Mouse (Mus musculus) heart, embryonic 11.5 days (tissue): Measurements from ENCODE around the gene Ppp5c. TPM values are rescaled to one million over a fixed set of nuclear protein-coding genes. Genes with fewer than 3 reads are reported as not detected.
A peak's percentile ranks its signal among the peaks of the same experiment; 100 is the strongest.

Experiments used
- ATAC-seq: fragments of 200-750 bp; cut with Nextera tagmentation; replicated peaks from 2 replicates; pipeline ENCODE4 v1.8.0; 2017; ENCODE audit warnings: moderate library complexity; ENCODE audit not compliant: insufficient number of reproducible peaks, low FRiP score, low TSS enrichment
- H3K27ac ChIP-seq: fragments of 300-500 bp; sonication (generic); 2 replicates; pipeline ENCODE4 v1.5.1; 2014; ENCODE audit warnings: mild to moderate bottlenecking, low read depth, low read length
- H3K27me3 ChIP-seq: fragments of 300-500 bp; sonication (generic); 2 replicates; pipeline ENCODE4 v1.6.1; 2014; ENCODE audit warnings: mild to moderate bottlenecking, low read length, mixed read lengths; ENCODE audit not compliant: control insufficient read depth, insufficient read depth
- H3K36me3 ChIP-seq: fragments of 300-500 bp; sonication (generic); 2 replicates; pipeline ENCODE4 v1.6.1; 2014; ENCODE audit warnings: mild to moderate bottlenecking, low read length, moderate library complexity, mixed read lengths; ENCODE audit not compliant: control insufficient read depth, insufficient read depth
- H3K4me1 ChIP-seq: fragments of 300-500 bp; sonication (generic); 2 replicates; pipeline ENCODE4 v1.6.1; 2014; ENCODE audit warnings: low read length; ENCODE audit not compliant: control insufficient read depth, insufficient read depth
- H3K4me2 ChIP-seq: fragments of 300-500 bp; sonication (generic); 2 replicates; pipeline ENCODE4 v1.6.1; 2014; ENCODE audit warnings: mild to moderate bottlenecking, moderate library complexity
- H3K4me3 ChIP-seq: fragments of 300-500 bp; sonication (generic); 2 replicates; pipeline ENCODE4 v1.5.1; 2014; ENCODE audit warnings: low read depth, low read length
- H3K9ac ChIP-seq: fragments of 300-500 bp; sonication (generic); 2 replicates; pipeline ENCODE4 v1.6.1; 2014; ENCODE audit warnings: mild to moderate bottlenecking, low read depth, low read length, moderate library complexity
- H3K9me3 ChIP-seq: fragments of 300-500 bp; sonication (generic); replicated peaks from 2 replicates; pipeline ENCODE4 v1.6.1; 2016; ENCODE audit warnings: low read length; ENCODE audit not compliant: control insufficient read depth
- WGBS: fragments of 180-500 bp; shearing (Covaris S2); extraction: QIAGEN DNeasy Blood & Tissue Kit; methylation state at CpG from one replicate; pipeline ENCODE4 v1.1.7; 2014; ENCODE audit not compliant: insufficient replicate concordance; 5-methylcytosine and 5-hydroxymethylcytosine counted together
- polyA plus RNA-seq: library from polyadenylated mRNA; unstranded; fragments of >200 nt; fragmentation: Nextera tagmentation; extraction: Ambion mirVana; gene quantifications from 2 replicates; pipeline ENCODE4 v1.2.1, GENCODE M21; 2014

Gene Ppp5c
- polyA plus RNA-seq, 1 experiment from 2014 or later = 87.0 TPM

GRCm38 (mm10) chr7:16999650-17000049 lies 28.1 kb downstream of the Ppp5c start:
- Histone ChIP-seq H3K4me2 (peak overlapping the region; percentile 27; the same call in 1 of the 2 replicates), H3K9me3 (no peaks in the 10 kb centered on the region), H3K4me3 (no peak overlapping the region), H3K36me3 (peaks cover 32% of the 10 kb centered on the region), H3K9ac (0 out of 2 replicates have a peak overlapping the region, but pooled peaks have one; percentile 16), H3K4me1 (peaks cover 36% of the 10 kb centered on the region), H3K27ac (peak overlapping the region; percentile 29; the same call in 1 of the 2 replicates), H3K27me3 (no peaks in the 10 kb centered on the region)
- peak; percentile 11; the same call in 1 of the 2 replicates for ATAC-seq
- 26% methylated on average over 4 of the region's 4 CpGs for WGBS

- peak; percentile 37; the same call in 1 of the 2 replicates for ATAC-seq
Measured at GRCm38 (mm10) chr7:16999233-16999632, 28.5 kb downstream of the Ppp5c start.

GRCm38 (mm10) chr7:16995345-16995744 lies 32.4 kb downstream of the Ppp5c start:
- Histone ChIP-seq H3K36me3 (peaks cover 21% of the 10 kb centered on the region), H3K4me1 (peaks cover 51% of the 10 kb centered on the region), H3K4me2 (peak overlapping the region; percentile 93), H3K9me3 (no peaks in the 10 kb centered on the region), H3K27ac (no peak overlapping the region), H3K4me3 (peak overlapping the region; percentile 82), H3K27me3 (no peaks in the 10 kb centered on the region), H3K9ac (peak overlapping the region; percentile 95)
- ATAC-seq = no peak
- 89% methylated on average over 4 of the region's 4 CpGs for WGBS

More at GRCm38 (mm10) chr7:16999233-16999632, 28.5 kb downstream of the Ppp5c start:
- WGBS = 40% methylated on average over 4 of the region's 4 CpGs
- Histone ChIP-seq H3K9me3 (no peaks in the 10 kb centered on the region), H3K27ac (peak overlapping the region; percentile 29; the same call in 1 of the 2 replicates), H3K27me3 (no peaks in the 10 kb centered on the region), H3K4me2 (peak overlapping the region; percentile 27; the same call in 1 of the 2 replicates), H3K4me3 (no peak overlapping the region), H3K36me3 (peaks cover 32% of the 10 kb centered on the region), H3K9ac (0 out of 2 replicates have a peak overlapping the region, but pooled peaks have one; percentile 16), H3K4me1 (peaks cover 37% of the 10 kb centered on the region)

- H3K9me3 ChIP-seq = no peaks in the 10 kb centered on the region
- H3K4me3 ChIP-seq = peak overlapping the region; percentile 82
- peak overlapping the region; percentile 93 for H3K4me2 ChIP-seq
- ATAC-seq = no peak
- H3K27ac ChIP-seq = peak overlapping the region; percentile 93
- no peaks in the 10 kb centered on the region for H3K27me3 ChIP-seq
- peaks cover 53% of the 10 kb centered on the region for H3K4me1 ChIP-seq
- H3K36me3 ChIP-seq = peaks cover 19% of the 10 kb centered on the region
- H3K9ac ChIP-seq = peak overlapping the region; percentile 95
- WGBS = 3% methylated on average over 20 of the region's 20 CpGs
Measured at GRCm38 (mm10) chr7:16994400-16994799, 33.3 kb downstream of the Ppp5c start.

- H3K4me3 ChIP-seq = peak overlapping the region; percentile 82
- no peaks in the 10 kb centered on the region for H3K27me3 ChIP-seq
- H3K27ac ChIP-seq = peak overlapping the region; percentile 93
- H3K9ac ChIP-seq = peak overlapping the region; percentile 95
- H3K4me1 ChIP-seq = peaks cover 52% of the 10 kb centered on the region
- peak; percentile 92 for ATAC-seq
- peaks cover 17% of the 10 kb centered on the region for H3K36me3 ChIP-seq
- under 1% methylated on average over 26 of the region's 27 CpGs for WGBS
- peak overlapping the region; percentile 93 for H3K4me2 ChIP-seq
- no peaks in the 10 kb centered on the region for H3K9me3 ChIP-seq
Measured at GRCm38 (mm10) chr7:16993651-16994399, 33.9 kb downstream of the Ppp5c start.

GRCm38 (mm10) chr7:16992451-16992807 lies 35.3 kb downstream of the Ppp5c start, which contains the start of gene Ccdc8:
Gene Ccdc8 (plus strand): TSS chr7:16992708.
- Histone ChIP-seq H3K4me1 (peaks cover 42% of the 10 kb centered on the region), H3K27me3 (no peaks in the 10 kb centered on the region), H3K9me3 (no peaks in the 10 kb centered on the region), H3K4me3 (peak within 1 kb of the TSS; percentile 82), H3K4me2 (peak within 1 kb of the TSS; percentile 93), H3K9ac (peak within 1 kb of the TSS; percentile 62), H3K36me3 (peaks cover 8% of the 10 kb centered on the region; the same call in 1 of the 2 replicates), H3K27ac (peak within 1 kb of the TSS; percentile 93)
- ATAC-seq = no peak
- WGBS = 91% methylated on average over 5 of the region's 5 CpGs

GRCm38 (mm10) chr7:16991681-16992450 lies 35.9 kb downstream of the Ppp5c start:
- Histone ChIP-seq H3K4me1 (peaks cover 39% of the 10 kb centered on the region), H3K36me3 (0 out of 2 replicates have a peak, but pooled peaks cover 4% of the 10 kb centered on the region), H3K27ac (peak overlapping the region; percentile 91), H3K4me2 (peak overlapping the region; percentile 47), H3K9ac (peak overlapping the region; percentile 62), H3K27me3 (no peaks in the 10 kb centered on the region), H3K4me3 (no peak overlapping the region), H3K9me3 (no peaks in the 10 kb centered on the region)
- WGBS = 61% methylated on average over 18 of the region's 18 CpGs
- ATAC-seq = peak; percentile 40; the same call in 1 of the 2 replicates

GRCm38 (mm10) chr7:16990006-16990744 lies 37.5 kb downstream of the Ppp5c start:
- Histone ChIP-seq H3K27ac (peak overlapping the region; percentile 62), H3K4me1 (peaks cover 24% of the 10 kb centered on the region), H3K9ac (peak overlapping the region; percentile 40; the same call in 1 of the 2 replicates), H3K27me3 (no peaks in the 10 kb centered on the region), H3K9me3 (no peaks in the 10 kb centered on the region), H3K36me3 (no peaks in the 10 kb centered on the region), H3K4me2 (peak overlapping the region; percentile 31), H3K4me3 (no peak overlapping the region)
- WGBS = 32% methylated on average over 15 of the region's 15 CpGs
- ATAC-seq = no peak
